Mouse (Mus musculus) gastrocnemius, adult 18-20 months (tissue): ENCODE data around the gene Adamts18. TPM values are rescaled to one million over a fixed set of nuclear protein-coding genes. Genes with fewer than 3 reads are reported as not detected.
"Not testable (repeated sequence)": the region's sequence is repeated elsewhere in the genome, so short reads cannot be mapped to it uniquely, and the experiment has no call there.

Source experiments
- DNase-seq: peaks from one replicate; pipeline ENCODE4 v3.0.0; 2021; ENCODE audit warnings: low spot score
- total RNA-seq, 2 experiments: library from RNA; stranded (reverse); gene quantifications; 2 replicates each; pipeline ENCODE4 v1.2.3; 2021

Gene Adamts18
- total RNA-seq, 2 experiments from 2014 or later = not detected

DNA sequence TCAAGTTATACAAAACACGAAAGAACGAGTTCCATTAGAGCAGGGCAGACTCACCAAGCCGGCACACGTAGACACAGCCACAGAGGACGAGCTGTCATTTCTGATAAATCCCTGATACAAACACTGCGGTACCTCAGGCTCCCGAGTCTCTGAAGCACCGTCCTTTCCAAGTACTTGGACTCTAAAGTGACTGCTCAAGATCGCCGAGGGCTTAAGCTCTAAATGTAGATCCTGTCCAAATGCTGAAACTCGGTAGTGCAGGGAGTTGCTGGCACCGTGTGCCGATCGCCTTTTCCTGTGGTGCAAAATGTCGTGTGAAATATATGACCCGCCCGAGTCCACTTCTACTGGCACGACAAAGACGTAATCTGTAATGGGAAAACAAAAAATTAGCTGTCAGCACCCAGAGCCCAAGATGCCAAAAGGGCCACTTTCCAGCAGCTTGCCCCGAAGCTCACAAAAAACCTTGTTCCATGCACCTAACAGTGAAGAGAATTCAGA is 3.7 kb downstream of the Adamts18 start:
- no peak for DNase-seq

DNA sequence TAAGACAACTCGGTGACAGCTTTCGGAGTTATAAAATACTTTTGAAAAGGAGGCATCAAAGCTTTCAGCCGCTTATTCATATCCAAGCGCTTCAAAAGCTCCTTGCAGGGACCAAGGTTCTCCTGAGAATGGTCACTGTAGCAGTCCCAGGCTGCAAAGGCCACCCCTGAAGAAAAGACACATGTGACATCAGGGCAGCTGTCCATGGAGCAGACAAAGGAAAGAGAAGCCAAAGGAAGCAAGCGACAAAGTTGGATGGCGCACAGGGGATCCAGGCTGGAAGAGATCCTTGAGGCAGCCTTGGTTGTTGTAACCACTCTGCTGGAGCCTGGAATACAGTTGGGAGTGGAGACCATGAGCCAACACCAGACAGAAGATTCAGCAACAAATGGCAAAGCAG is 10.3 kb downstream of the Adamts18 start:
- no peak for DNase-seq

GRCm38 (mm10) chr8:113837570-113837915 is 11.0 kb downstream of the Adamts18 start:
- no peak for DNase-seq

DNA sequence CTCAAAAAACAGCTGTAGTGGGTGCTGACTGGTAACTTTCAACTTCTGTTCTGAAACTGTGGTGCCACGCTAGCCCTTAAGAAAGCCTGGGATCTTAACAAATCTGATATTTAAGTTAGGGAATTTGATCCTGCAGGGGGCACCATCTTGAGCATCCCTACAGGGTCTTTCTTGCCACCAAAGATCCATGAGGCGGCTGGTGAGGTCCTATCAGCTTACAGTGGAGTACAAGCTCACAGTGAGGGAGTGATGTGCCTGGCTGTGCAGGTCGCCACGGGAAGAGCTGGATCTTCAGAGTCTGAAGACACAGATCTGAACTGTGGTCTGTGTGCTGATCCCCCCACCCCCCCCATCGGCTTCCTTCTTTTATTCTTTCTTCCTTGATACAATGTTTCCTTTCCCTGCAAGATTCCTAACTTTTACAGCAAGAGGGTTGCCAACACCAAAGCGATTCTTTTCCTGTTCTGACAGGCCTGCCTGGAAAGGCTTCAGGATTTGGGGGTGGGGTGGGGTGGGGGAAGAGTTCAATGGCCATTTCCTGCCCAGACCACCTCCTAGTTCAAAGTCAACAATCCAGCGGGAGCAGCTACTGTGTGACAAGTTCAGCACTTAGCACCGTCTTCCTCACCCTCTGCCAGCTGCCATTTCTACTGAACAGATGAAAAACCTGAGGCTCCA is 11.5 kb downstream of the Adamts18 start:
- no peak for DNase-seq

DNA sequence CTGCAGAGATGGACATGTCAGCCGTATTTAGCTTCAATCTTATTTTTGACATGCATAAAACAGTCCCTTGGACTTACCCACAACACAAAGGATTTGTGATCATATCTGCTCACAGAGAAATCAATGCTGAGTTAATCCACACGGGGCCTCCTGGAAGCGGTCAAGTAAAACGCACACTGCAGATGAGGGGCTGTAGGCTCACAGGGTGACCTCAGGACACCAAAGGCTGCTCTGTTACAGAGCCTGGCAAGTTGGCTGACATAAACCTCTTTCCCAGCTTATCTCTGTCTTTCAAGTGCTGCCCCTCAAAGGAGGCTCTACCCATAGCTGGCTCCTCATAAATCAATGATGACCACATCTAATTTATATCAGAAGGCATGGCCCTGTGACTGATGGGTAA is 14.9 kb downstream of the Adamts18 start:
- DNase-seq = no peak

- DNase-seq = no peak
These were observed 21.3 kb downstream of the Adamts18 start for GRCm38 (mm10) chr8:113827270-113827669.

DNA sequence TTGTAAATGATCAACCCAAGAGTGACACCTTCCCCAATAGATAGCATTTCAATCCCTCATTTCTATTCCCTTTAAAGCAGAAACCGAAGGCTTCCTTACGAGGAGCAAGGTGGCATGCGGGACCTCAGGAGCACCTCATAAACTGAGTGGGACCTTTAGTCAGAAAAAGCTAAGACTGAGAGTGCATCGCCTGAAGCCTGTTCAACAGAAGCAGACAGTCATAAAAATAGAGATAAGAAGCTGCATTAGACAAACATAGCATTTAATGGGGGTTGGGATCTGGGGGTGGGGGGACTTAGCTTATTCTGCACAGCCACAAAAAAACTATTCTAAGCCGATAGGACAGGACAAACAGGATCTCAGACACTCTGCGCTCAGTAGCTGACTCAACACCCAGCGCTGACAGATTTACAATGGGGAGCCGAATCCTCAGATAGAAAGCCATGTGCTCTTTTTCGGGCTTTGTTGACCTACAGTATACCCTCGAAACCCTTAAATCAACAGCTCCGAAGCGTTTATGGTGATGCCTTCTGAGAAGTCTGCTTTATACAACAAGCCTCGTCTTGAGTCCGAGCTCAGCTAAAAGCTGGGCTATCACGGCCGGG is 27.5 kb downstream of the Adamts18 start:
- DNase-seq = no peak

- no peak for DNase-seq
These were observed 34.6 kb downstream of the Adamts18 start for GRCm38 (mm10) chr8:113813966-113814365.

DNA sequence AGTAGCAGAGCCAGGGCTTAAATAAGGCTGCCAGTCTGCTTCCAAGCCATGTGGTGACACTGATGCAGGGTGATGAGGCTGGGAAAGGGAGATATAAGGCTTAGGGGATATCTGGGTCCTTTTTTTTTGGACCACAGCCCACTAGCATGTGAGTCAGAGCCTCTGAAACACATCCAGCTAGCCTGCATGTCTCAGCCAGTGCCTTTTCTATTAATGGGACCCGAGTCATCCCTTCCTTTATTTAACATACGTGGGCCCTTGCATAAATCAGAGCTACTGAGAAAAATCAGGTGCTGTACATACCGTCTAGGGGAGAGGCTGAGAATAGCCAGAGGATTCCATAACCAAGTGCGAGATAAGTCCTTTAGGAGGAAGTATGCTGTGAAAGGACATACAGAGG is 37.0 kb downstream of the Adamts18 start:
- no peak for DNase-seq

GRCm38 (mm10) chr8:113809929-113810328 is 38.6 kb downstream of the Adamts18 start:
- DNase-seq = no peak

- no peak for DNase-seq
These were observed 44.5 kb downstream of the Adamts18 start for GRCm38 (mm10) chr8:113803830-113804611.

- no peak for DNase-seq
These were observed 47.0 kb downstream of the Adamts18 start for GRCm38 (mm10) chr8:113801551-113801950.

- DNase-seq = not testable (repeated sequence)
These were observed 48.0 kb downstream of the Adamts18 start for GRCm38 (mm10) chr8:113800556-113800955.

GRCm38 (mm10) chr8:113799550-113799949 is 49.0 kb downstream of the Adamts18 start:
- no peak for DNase-seq

DNA sequence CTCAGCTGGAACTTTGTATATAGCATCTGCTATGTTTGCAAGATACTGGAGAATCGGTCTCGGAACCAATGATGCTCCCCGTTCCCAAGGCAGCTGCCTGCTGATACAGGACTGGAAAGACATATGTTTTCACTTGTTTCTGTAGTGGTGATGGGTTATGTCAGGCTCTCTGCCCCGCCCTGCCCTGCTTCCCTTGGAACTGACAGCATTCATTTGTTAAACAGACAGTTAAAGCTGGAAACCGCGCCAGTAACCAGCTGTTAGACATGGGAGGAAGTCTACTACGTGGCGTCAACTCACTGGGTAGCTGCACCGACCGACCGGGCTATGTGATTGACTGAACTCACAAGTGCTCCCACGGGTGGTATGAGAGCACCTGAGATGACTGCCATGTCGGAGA is 56.7 kb downstream of the Adamts18 start:
- no peak for DNase-seq

DNA sequence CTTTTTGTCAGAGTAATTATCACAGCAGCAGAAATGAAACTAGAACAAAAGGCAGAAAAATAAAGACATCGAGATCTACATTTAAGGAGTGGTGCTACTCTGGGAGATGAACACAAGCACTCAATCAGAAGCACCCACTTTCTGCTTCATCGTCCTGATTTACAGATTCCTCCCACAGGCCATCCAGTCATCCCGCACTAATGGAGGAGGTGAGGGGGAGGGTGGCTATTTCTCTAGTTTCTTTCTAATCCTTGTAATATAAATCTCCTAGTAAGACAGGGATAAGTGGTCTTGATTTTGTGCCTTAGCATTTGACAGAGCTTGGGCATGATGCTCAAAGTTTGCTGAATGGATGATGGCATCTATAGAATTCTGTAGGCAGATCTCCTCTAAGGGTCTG is 57.5 kb downstream of the Adamts18 start:
- no peak for DNase-seq

GRCm38 (mm10) chr8:113783711-113784110 is 64.8 kb downstream of the Adamts18 start:
- no peak for DNase-seq

- DNase-seq = no peak
These were observed 67.0 kb downstream of the Adamts18 start for GRCm38 (mm10) chr8:113781554-113781953.

DNA sequence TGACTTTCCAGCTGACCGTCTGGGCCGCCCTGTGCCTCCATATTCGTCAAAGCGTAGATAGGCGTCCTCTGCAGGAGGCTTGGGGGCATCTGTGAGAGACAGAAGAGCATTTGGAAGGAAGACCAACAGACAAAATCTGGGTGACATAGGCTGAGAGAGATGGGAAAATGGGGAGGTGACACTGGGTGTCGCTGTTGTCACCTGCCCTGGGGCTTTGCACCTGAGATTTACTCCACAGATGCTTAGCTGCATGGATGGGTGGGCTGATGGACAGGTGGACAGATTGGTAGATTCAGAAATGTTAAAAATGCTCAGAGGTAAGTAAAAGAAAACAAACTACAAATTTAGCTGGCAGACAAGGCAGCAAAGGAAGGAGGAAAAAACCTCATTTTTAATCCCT is 73.2 kb downstream of the Adamts18 start:
- DNase-seq = no peak

DNA sequence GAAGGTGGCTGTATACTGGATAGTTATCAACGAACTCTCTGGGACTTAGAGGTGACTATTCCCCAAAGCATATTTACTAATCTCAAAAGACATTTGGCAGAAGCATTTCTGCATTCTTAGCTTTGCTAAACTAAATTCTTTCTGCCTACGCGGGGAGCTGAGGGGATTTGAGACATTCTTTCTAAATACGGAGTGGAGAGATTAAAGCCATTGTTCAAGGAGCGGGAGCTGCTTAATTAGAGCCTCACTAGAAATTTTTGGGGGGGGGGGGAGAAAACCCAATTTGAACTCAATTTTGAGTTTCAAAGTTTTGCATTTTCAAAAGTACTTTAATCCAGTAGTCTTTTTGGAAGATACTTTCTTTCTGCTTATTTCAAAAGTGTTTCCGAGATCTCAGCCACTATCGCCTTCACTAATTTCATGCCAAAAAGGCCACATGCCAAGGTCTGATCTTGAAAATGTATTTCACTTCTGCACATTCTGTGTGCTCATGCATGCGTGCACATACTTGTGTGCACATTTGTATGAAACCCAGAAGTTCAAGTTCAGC is 79.6 kb downstream of the Adamts18 start:
- no peak for DNase-seq

- no peak for DNase-seq
These were observed 83.4 kb downstream of the Adamts18 start for GRCm38 (mm10) chr8:113765121-113765520.
